Mouse (Mus musculus): Measurements from ENCODE around the gene Ifi204. TPM values are rescaled to one million over a fixed set of nuclear protein-coding genes. Genes with fewer than 3 reads are reported as not detected.
"Not testable (repeated sequence)": the region's sequence is repeated elsewhere in the genome, so short reads cannot be mapped to it uniquely, and the experiment has no call there.

The Ifi204 gene
- polyA plus RNA-seq (2015; fragmentation: Nextera tagmentation; extraction: Ambion mirVana): 1.9 and 2.0 TPM in 2 replicates

- not testable (repeated sequence) for H3K27me3 ChIP-seq; ATAC-seq (replicated peaks; ENCODE audit: low FRiP score); H3K4me2 ChIP-seq; H3K9ac ChIP-seq; H3K4me1 ChIP-seq; H3K36me3 ChIP-seq; H3K27ac ChIP-seq; H3K9me3 ChIP-seq (replicated peaks); H3K4me3 ChIP-seq (replicated peaks)
- WGBS: 72% methylated on average over 5 of the region's 5 CpGs
Measured at GRCm38 (mm10) chr1:173766848-173767617, at the start of gene Ifi204. Ifi204 (minus strand) TSS chr1:173766943.

GRCm38 (mm10) chr1:173809294-173809693, 42.6 kb upstream of the Ifi204 start:
- H3K4me1 ChIP-seq; H3K9ac ChIP-seq; H3K9me3 ChIP-seq (replicated peaks); H3K27me3 ChIP-seq; H3K4me2 ChIP-seq; ATAC-seq (replicated peaks; ENCODE audit: low FRiP score); H3K27ac ChIP-seq; H3K4me3 ChIP-seq (replicated peaks); H3K36me3 ChIP-seq: not testable (repeated sequence)
- 75% methylated on average over 2 of the region's 2 CpGs for WGBS

GRCm38 (mm10) chr1:173802689-173803281, 36.0 kb upstream of the Ifi204 start:
- not testable (repeated sequence) for H3K27ac ChIP-seq; H3K36me3 ChIP-seq; H3K4me1 ChIP-seq; H3K27me3 ChIP-seq; H3K4me3 ChIP-seq (replicated peaks); H3K9me3 ChIP-seq (replicated peaks); ATAC-seq (replicated peaks; ENCODE audit: low FRiP score); H3K9ac ChIP-seq; H3K4me2 ChIP-seq
- WGBS: 58% methylated on average over 2 of the region's 2 CpGs

- WGBS: 62% methylated on average over 3 of the region's 3 CpGs
- not testable (repeated sequence) for H3K36me3 ChIP-seq; H3K4me2 ChIP-seq; H3K27me3 ChIP-seq; ATAC-seq (replicated peaks; ENCODE audit: low FRiP score); H3K9ac ChIP-seq; H3K27ac ChIP-seq; H3K9me3 ChIP-seq (replicated peaks); H3K4me1 ChIP-seq; H3K4me3 ChIP-seq (replicated peaks)
Measured at GRCm38 (mm10) chr1:173802207-173802606, 35.5 kb upstream of the Ifi204 start.

GRCm38 (mm10) chr1:173801791-173802190, 35.0 kb upstream of the Ifi204 start:
- H3K27me3 ChIP-seq; H3K36me3 ChIP-seq; H3K4me1 ChIP-seq; H3K27ac ChIP-seq; H3K4me3 ChIP-seq (replicated peaks); H3K4me2 ChIP-seq; ATAC-seq (replicated peaks; ENCODE audit: low FRiP score); H3K9me3 ChIP-seq (replicated peaks); H3K9ac ChIP-seq: not testable (repeated sequence)
- WGBS: 81% methylated on average over 2 of the region's 2 CpGs

- not testable (repeated sequence) for H3K9me3 ChIP-seq (replicated peaks); H3K27ac ChIP-seq; H3K4me1 ChIP-seq; H3K27me3 ChIP-seq; H3K9ac ChIP-seq; H3K4me2 ChIP-seq; ATAC-seq (replicated peaks; ENCODE audit: low FRiP score); H3K36me3 ChIP-seq; H3K4me3 ChIP-seq (replicated peaks)
- WGBS: 70% methylated on average over 3 of the region's 3 CpGs
Measured at GRCm38 (mm10) chr1:173773457-173773856, 6.7 kb upstream of the Ifi204 start.

GRCm38 (mm10) chr1:173760032-173760431, 6.7 kb downstream of the Ifi204 start:
- ATAC-seq (replicated peaks; ENCODE audit: low FRiP score): not testable (repeated sequence)
- 84% methylated on average over 5 of the region's 5 CpGs for WGBS

GRCm38 (mm10) chr1:173742262-173742661, 24.5 kb downstream of the Ifi204 start:
- H3K4me2 ChIP-seq: no peak overlapping the region
- no peak for ATAC-seq (replicated peaks; ENCODE audit: low FRiP score)
- no peaks in the 10 kb centered on the region for H3K9me3 ChIP-seq (replicated peaks)
- H3K27ac ChIP-seq: no peak overlapping the region
- no peaks in the 10 kb centered on the region for H3K4me1 ChIP-seq
- H3K27me3 ChIP-seq: no peaks in the 10 kb centered on the region
- H3K9ac ChIP-seq: no peak overlapping the region
- H3K36me3 ChIP-seq: no peaks in the 10 kb centered on the region
- 72% methylated on average over 1 of the region's 1 CpGs for WGBS
- no peak overlapping the region for H3K4me3 ChIP-seq (replicated peaks)

More at GRCm38 (mm10) chr1:173760032-173760431, 6.7 kb downstream of the Ifi204 start:
- H3K9me3 ChIP-seq (replicated peaks); H3K4me2 ChIP-seq; H3K27ac ChIP-seq; H3K27me3 ChIP-seq; H3K4me3 ChIP-seq (replicated peaks); H3K9ac ChIP-seq; H3K4me1 ChIP-seq; H3K36me3 ChIP-seq: not testable (repeated sequence)

- no peaks in the 10 kb centered on the region for H3K9me3 ChIP-seq (replicated peaks)
- no peak for ATAC-seq (replicated peaks; ENCODE audit: low FRiP score)
- H3K27ac ChIP-seq: no peak within 1 kb of the TSS
- no peak within 1 kb of the TSS for H3K4me2 ChIP-seq
- no peak within 1 kb of the TSS for H3K9ac ChIP-seq
- no peaks in the 10 kb centered on the region for H3K27me3 ChIP-seq
- H3K36me3 ChIP-seq: no peaks in the 10 kb centered on the region
- no peaks in the 10 kb centered on the region for H3K4me1 ChIP-seq
- WGBS: 75% methylated on average over 4 of the region's 4 CpGs
- H3K4me3 ChIP-seq (replicated peaks): no peak within 1 kb of the TSS
Measured at GRCm38 (mm10) chr1:173741656-173742055, 25.1 kb downstream of the Ifi204 start, which contains the start of gene Ifi207. Ifi207 (minus strand) TSS chr1:173741747.

- Histone ChIP-seq H3K4me2 (no peak overlapping the region), H3K9me3 (replicated peaks) (no peaks in the 10 kb centered on the region), H3K27me3 (no peaks in the 10 kb centered on the region), H3K4me1 (no peaks in the 10 kb centered on the region), H3K9ac (no peak overlapping the region), H3K4me3 (replicated peaks) (no peak overlapping the region), H3K36me3 (no peaks in the 10 kb centered on the region), H3K27ac (no peak overlapping the region)
- ATAC-seq (replicated peaks; ENCODE audit: low FRiP score): no peak
Measured at GRCm38 (mm10) chr1:173740537-173740936, 26.2 kb downstream of the Ifi204 start.

- H3K36me3 ChIP-seq: no peaks in the 10 kb centered on the region
- no peaks in the 10 kb centered on the region for H3K4me1 ChIP-seq
- H3K4me2 ChIP-seq: no peak overlapping the region
- WGBS: 75% methylated on average over 2 of the region's 2 CpGs
- H3K27ac ChIP-seq: no peak overlapping the region
- ATAC-seq (replicated peaks; ENCODE audit: low FRiP score): no peak
- no peak overlapping the region for H3K4me3 ChIP-seq (replicated peaks)
- H3K9ac ChIP-seq: no peak overlapping the region
- H3K27me3 ChIP-seq: no peaks in the 10 kb centered on the region
- no peaks in the 10 kb centered on the region for H3K9me3 ChIP-seq (replicated peaks)
Measured at GRCm38 (mm10) chr1:173736986-173737385, 29.8 kb downstream of the Ifi204 start.

- not testable (repeated sequence) for H3K9me3 ChIP-seq (replicated peaks); H3K4me1 ChIP-seq; H3K4me3 ChIP-seq (replicated peaks); H3K27me3 ChIP-seq; H3K9ac ChIP-seq; H3K4me2 ChIP-seq; ATAC-seq (replicated peaks; ENCODE audit: low FRiP score); H3K27ac ChIP-seq; H3K36me3 ChIP-seq
- WGBS: 82% methylated on average over 4 of the region's 4 CpGs
Measured at GRCm38 (mm10) chr1:173735015-173735414, 31.7 kb downstream of the Ifi204 start.
